Mouse (Mus musculus): ENCODE data around the gene Cwc15.
"Not testable (repeated sequence)": the region's sequence is repeated elsewhere in the genome, so short reads cannot be mapped to it uniquely, and the experiment has no call there.

Cwc15 gene

DNA sequence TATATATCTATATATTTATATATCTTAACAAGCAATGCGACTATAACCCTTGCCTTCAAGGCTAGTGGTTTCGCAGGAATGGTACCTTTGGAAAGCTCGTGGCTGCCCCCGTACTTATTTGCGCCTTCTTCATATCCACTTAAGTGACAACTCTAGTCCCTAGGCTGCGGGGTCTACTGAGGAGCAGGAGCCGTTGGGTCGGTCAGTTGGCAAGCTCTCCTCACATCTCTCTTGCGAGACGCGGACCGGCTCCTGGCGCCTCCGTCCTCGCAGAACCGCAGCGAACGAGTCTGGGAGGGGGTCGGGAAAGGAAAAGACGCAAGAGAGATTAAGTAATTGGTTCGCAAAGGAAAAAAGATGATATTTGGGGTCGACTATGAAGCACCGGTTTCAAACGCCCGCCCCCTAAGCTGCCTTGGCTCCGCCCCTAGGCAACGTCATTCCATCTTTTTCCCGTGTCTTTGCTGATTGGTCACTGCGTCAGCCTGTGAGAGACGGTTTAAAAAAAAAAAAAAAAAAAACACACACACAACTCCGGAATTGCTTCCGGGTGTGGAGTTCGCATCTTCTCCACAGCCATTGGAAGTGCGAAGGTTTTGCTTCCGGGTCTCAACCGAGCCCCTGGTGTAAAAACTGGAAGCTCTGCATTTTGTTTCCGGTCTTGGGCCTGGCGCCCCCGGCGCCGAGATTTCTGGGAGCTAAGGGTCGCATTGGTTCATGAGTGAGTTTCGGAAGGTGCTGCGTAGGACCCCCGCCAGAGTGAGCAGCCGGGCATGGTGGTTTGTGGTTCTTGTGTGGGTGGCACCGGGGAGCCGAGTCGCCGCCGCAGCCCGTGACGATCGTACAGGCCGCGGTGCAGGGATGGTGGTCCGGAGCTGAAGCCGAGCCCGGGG lies at the start of gene Cwc15, which contains the start of gene Kdm4d:
Gene Cwc15 (plus strand): TSS at position 595 of the 893 bp plus-strand sequence.
Gene Kdm4d (minus strand): TSS at position 460 of the 893 bp plus-strand sequence.
- peak; percentile 85 for DNase-seq (ENCODE audit: low spot score)

DNA sequence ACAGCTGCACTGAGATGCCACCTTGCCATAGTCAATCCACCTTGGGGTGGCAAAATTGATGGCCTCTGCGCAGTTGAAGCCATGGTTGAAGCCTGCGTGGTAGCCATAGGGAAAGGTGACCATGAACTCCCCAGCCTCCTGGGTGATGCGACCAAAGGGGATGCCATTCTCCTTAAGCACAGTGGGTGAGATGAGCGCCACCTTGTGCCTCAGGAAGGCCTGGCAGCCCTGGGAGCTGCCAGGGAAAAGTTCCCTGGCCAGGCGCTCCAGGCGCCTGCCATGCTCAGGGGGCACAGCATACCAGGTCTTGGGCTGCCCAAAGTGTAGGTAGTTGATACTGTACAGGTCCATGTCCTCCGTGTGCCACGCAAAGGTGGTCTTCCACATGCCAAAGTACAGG lies 49.3 kb upstream of the Cwc15 start:
- not testable (repeated sequence) for DNase-seq (ENCODE audit: low spot score)

DNA sequence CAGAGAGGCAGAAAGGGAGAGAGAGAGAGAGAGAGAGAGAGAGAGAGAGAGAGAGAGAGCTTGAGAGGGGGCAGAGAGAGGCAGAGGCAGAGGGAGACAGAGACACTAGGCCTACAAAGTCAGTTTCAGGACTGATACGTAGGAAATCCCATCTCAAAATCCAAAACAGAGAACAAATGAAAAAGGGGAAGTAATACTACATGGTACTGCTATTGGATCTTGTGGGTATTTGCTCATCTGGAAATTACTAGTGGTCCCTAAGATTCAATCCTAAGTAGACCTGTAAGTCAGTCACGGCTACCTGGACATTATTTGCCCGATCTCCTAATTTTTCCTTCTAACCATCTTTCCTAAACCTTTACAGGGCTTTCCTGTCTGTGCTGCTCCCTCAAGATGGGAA lies 44.1 kb upstream of the Cwc15 start:
- DNase-seq (ENCODE audit: low spot score), result no peak

DNA sequence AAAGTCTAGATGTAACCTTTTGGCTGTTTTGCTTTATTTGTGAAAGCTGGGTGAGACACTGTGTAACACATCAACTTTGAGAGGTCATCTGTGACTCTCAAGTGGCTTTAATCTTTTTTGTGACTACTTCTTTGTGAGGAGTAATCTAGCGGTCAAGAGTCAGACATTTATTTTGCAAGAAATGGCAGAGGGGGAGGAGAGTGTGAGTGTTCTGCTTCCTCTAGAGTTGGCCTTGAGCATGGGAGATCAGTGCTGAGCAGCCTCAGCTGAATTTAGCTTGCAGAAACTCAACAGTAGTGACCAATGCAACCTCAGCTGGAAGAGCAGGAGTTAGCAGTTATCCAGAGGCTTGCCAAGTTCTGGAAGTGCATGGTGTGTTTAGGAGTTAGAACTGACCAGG lies 37.9 kb upstream of the Cwc15 start:
- DNase-seq (ENCODE audit: low spot score), result not testable (repeated sequence)

DNA sequence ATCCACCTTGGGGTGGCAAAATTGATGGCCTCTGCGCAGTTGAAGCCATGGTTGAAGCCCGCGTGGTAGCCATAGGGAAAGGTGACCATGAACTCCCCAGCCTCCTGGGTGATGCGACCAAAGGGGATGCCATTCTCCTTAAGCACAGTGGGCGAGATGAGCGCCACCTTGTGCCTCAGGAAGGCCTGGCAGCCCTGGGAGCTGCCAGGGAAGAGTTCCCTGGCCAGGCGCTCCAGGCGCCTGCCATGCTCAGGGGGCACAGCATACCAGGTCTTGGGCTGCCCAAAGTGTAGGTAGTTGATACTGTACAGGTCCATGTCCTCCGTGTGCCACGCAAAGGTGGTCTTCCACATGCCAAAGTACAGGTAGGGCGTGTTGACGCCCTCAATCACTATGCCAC lies 36.7 kb upstream of the Cwc15 start:
- not testable (repeated sequence) for DNase-seq (ENCODE audit: low spot score)

DNA sequence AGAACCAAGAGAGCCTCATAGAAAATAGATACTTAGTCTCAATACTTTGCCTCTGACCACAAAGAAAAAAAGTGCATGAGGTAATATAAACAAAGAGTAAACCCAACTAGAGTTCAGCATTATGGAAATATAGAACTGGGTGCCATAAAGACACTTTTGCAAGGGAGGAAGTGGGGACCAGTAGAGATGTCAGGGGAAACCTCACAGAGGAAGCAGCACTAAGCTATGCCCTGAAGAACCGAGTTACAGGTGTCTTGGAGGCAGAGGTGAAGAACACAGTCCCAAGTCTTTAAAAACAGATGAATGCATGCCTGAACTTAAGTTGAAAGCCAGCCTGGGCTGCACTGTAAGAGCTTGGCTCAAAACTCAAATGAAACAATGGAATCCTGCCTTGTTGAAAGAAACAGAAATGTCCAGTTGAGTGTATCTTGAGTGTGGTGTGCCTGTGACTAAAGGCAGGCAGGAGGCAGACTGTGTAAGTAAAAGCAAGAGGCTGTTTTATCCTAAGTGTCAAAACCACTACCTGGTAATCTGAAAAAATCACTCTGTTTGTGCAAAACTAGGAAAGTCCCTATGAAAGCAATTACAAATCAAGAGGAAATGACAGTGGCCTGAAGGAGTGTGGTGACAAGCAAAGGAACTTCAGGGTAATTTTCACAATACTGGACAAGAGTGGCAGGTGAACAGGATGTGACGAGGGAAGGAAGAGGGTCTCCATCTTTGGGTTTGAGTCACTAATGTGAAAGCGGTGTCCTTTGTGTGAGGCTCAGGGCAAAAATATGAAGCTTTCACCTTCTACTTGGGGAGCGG lies 1.3 kb upstream of the Cwc15 start:
- no peak for DNase-seq (ENCODE audit: low spot score)

DNA sequence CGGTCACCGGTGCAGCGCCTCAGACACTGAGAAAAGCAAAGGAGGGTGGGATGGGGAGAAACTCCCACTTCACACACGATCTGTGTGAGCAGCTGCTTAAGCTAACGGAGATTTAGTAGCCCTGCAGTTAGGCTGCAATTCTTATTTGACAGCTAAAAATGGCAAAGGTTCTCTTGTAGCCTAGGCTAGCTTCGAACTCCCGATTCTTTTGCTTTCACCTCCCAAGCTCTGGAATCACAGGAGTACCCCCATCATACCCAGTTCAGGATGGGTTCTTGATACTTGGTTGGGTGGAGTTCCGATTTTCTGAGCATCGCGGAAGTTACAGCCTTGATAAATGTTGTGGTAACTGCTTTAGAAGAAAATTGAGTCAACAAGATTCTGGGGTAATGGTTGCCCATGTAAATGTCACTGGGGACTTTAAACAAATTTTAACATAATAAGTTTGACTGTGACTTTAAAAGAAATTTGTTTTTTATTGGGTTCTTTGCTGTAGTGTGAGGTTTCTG lies 553 bp downstream of the Cwc15 start:
- DNase-seq (ENCODE audit: low spot score), result no peak

DNA sequence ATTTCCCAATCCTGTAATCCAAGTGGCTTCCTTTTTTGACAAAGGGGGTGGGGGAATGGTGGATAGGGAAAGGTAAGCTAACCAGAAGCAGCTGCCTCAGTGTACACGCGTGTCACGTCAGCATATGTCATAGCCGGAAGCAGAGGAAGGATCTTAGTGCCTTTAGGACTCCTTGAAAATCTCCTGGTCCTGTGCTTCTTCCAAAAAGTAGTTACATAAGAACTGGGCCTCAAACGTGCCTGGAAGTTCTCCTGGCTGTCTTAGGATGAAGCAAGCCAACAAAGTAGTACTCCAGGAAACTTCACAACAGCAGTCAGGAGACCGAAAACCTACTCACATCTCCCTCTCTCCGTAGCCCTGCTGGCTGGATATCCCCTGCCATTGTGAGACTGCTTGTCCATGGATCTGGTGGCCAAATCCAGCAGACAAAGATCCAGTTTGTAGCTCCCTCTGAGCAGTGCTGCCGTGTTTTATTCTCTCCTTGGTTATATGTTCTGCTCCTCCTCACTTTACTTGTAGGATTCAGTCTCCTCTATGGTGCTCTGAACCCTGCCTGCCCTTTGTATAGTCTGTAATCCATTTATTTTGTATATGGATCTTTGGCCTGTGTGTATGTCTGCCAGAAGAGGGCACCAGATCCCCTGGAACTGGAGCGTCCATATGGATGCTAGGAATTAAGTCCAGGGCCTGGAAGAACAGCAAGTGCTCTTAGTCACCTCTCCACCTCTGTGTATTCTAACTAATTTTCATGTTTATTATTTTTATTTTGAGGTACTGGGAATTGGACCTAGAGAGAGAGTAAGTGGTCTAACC lies 12.4 kb downstream of the Cwc15 start:
- peak; percentile 8 for DNase-seq (ENCODE audit: low spot score)

DNA sequence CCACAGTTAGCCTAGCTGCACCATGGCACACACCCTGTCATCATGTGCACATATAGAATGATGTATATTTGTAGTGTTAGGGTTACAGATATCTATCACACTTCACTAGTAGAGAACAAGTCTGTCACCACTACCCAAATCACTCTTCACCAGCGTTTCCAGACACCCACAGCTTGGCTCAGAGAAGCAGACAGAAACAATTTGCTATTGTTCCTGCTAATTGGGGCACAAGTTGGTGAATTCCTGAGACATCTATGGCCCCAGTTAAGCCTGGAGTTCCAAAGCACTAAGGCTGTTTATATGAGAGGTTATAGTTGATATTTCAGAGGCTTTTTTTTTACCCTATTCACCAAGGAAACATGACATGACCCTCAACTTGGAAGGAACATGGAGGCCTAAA lies 16.9 kb downstream of the Cwc15 start:
- DNase-seq (ENCODE audit: low spot score), result no peak

DNA sequence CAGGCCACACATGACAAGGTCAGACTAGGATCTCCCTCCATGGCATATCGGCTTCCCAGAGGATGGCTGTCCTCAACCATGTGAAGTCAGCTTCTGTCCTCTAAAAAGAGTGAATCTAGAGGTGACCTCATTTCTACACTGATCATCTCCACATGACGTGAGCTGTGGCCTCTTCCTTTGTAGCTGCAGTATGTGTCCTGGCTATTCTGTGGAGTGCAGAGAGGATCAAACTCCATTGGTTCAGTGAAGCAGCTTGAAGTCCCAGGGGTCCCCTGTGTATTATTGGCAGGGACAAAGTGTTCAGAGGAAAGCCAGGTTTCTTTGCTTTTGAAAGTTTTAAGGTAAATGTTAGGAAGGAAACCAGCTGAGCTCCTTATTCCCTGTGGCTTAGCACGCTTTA lies 17.7 kb downstream of the Cwc15 start:
- no peak for DNase-seq (ENCODE audit: low spot score)

DNA sequence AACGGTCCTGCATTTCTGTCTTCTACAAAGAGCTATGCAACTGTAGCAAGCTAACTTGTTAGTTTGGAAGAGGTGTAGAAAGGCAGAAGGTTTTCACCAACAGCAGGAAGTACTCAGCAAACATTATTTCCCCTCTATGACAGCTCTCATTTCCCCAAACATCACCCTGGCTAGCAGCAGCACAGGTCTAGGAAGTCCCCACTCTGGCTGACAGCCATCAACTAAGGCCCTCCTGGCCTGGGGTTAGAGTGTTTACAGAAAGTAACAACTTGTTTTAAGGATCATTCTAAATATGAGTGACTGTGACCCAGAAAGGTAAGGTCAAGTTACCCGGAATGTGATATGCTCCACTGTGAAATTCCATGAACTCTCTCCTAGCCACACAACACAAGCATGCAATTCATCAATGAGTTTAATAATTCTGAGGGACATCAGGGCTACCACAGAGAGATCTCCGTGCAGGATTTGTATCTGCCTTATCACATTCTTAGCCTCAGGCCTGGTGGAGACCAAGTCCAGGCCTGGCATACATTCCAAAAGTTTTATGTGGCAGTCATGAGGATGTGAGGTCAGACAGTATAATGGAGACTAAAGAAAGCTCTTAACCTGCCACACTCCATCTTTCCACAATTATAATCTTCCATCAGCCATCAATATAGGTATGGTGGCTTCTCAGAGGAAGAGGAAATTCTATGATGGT lies 20.7 kb downstream of the Cwc15 start:
- no peak for DNase-seq (ENCODE audit: low spot score)

DNA sequence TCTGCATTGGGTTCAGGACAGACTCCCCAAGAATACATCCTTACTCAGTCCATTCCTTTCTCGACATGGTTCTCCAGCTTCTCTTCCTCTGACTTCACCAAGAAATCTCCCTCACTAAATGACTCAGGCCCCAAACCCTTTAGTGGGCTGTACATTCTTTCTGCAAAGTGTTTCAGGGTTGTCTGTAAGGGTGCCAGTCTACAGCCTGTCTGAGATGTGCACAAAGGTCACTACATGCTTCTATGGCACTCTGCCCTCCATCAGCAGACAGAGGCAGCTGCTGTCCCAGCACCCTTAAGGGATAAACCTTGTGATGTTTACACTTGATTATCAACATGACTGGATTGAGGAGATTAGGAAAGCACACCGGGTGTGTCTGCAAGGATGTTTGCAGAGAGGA lies 21.3 kb downstream of the Cwc15 start:
- DNase-seq (ENCODE audit: low spot score), result no peak

DNA sequence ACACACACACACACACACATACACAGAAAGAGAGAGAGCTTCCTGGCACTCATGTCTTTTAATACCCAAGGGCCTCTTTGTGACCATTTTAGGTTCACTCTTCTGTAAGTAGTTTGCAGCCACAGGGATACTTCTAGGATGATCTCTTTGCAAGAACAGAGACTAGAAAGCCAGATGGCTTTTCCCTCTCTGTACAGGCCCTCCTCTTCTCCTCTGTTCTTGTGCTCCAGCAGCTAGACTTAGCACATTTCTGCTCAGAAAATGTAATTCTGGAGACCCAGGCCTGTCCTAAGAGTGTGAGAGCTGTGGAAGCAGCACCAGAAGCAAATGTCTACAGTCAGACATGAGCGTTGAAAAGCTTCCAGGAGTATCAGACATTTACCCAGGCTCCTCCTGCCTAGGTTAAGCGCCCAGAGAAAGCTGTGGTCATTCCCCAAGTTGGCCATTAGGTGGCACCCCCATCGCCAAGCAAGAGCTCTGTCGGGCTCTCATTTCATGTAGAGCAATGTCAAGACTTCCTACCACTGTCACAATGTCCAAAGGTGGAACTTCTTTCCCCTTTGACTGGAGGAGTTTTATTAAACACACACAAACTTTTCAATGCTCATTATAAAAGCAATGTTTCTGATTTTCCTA lies 23.1 kb downstream of the Cwc15 start:
- DNase-seq (ENCODE audit: low spot score), result peak; percentile 77

DNA sequence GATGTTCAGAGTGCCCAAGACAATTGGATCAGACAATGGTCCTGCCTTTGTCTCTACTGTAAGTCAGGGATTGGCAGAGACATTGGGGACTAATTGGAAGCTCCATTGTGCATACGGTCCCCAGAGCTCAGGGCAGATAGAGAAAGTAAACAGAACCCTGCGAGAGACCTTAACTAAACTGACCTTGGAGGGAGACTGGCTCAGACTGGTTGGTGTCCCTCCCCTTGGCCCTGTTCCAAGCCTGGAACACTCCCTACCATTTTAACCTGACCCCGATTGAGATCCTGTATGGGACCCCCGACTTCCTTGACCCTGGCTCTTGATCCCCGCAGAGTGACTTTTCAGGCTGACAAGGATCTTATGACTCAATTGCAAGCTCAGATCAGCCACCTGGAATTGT lies 29.6 kb downstream of the Cwc15 start:
- DNase-seq (ENCODE audit: low spot score), result no peak

DNA sequence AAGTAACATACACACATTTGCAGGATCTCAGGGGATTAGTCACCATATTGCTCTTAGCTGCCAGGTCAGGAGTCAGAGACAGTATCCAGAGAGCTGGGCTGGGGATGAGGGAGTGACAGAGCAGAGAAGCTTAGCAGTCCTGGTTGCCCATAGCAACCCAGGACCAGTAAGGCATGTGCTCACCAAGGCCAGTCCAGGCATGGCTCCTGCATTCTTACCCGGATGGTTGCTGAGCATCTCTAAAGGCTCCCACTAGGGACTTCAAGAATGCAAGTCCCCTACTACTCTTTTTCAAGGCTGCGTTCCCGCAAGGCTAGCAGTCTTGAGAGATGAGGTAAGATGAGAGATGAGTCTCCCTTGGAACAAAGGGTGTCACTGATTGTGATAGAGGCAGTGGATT lies 31.9 kb downstream of the Cwc15 start:
- no peak for DNase-seq (ENCODE audit: low spot score)

DNA sequence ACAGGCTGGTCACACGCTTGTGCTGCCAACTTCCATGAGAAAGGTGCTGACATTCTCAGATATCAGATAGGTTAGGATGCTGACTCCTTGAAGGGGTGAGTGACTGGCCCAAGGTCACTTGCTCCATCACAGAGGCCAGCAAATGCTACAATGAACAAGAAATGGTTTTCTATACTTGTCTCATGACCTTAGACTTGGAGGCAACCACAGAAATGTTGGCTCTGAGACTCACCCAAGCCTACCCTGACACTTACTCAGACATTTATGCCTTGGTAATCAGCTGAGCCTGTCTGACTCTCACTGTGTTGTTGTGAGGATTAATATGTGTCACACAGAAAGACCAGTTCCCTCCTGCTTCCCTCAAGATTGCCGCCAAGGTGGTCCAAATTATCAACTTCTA lies 33.2 kb downstream of the Cwc15 start:
- no peak for DNase-seq (ENCODE audit: low spot score)

DNA sequence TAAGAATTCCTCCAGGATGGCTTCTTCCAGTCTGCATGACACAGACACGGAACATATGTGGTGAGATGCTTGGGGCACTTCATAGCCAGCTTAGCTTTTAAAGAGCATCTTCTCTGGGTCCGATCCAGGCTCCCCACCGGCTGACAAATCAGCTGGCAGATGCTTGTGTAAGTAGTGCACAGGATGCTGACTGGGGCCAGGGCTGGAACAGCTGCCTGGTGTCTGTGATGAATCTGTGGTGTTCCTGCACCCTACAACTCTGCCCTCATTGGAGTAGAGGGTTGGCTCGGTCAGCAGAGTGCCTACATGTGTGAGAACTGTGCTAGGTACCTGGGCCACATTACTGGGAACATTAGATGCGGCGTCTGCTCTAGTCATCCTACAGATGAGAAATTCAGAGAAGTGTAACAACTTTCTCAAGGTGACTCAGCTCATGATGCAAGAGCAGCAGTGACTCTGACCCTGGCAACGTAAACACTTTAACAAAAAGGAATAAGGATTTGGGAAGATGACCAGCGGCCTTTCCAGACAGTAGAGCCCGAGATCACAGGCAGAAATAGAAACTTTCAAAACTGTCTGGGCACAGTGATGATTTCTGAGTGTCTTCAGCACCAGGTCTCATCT lies 34.5 kb downstream of the Cwc15 start:
- DNase-seq (ENCODE audit: low spot score), result no peak

DNA sequence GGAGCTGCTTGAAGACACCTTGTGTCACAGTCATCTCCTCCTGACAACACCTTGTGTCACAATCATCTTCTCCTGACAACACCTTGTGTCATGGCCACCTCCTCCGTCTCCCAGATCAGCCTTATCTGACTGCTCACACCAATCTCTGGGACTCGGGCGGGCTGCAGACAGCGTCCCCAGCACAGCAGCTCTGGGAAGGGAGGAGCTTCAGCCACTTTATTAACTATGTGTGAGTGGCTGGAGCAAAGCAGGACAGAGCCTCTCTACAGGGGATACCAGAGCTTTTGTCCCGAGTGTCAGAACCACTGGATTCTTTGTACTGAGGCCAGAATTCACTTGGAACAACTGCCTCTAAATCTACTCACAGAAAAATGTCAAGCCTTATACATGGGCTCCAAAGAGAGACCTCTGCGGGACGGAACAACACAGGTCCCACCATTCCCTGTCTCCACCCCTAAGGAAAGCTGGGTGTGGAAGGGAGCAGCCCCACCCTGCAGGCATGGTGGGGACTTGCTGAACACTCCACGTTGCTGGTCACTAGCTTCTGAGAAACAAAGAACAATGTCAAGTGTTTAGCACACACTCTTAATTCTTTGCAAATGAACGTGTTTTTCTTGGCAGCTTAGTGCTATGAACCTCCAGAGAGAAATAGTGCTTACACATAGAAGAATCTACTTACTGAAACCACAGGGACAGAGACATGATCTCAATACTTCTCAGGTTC lies 43.8 kb downstream of the Cwc15 start:
- DNase-seq (ENCODE audit: low spot score), result no peak

DNA sequence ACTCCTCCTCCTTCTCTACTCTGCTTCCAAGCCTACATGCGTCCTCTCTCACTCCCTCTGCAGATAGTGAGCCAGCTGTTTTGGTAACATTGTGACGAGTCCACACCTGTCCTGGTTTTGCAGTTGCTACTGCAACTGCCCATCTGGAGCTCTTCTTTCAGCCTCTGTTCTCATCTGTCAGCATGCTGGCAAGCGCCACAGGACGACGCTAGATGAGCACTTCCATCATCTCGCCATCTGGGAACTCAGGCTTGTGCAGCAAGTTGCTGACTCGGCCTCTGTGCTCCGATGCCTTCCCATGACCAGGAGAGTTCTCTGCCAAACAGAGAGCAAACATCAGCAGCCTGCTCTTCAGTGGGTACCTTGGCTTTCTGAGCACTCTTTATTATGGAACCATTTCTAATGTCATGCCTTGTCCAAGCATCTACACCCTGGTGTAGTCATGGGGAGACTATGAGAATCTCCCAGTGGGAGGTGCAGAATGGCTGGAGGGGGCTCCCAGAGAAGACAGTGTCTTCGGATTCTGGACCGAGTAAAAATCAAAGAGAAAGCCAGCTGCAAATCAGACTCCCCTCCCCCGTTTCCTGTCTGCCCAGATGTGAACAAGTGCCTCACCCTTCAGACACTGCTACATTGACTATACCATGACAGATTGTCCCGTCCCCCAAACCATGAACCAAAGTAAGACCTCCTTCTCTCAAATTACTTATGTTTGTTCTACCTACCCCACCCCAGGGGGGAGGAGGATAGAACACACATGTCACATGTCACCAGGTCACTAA lies 47.4 kb downstream of the Cwc15 start:
- DNase-seq (ENCODE audit: low spot score), result no peak
